Mouse (Mus musculus): ENCODE data around the gene Triap1.

The Triap1 gene

GRCm38 (mm10) chr5:115327610-115328548 lies 13.1 kb upstream of the Triap1 start:
- in situ Hi-C loops (cut with MboI; ENCODE audit: low pct_unique_long_range_greater_than_20kb in 1 of 2, low sequenced_read_pairs in 2 of 2, unreplicated experiment in 1 of 2) = no loop called here

- in situ Hi-C loops (cut with MboI; ENCODE audit: low pct_unique_long_range_greater_than_20kb in 1 of 2, low sequenced_read_pairs in 2 of 2, unreplicated experiment in 1 of 2) = no loop called here
Measured at GRCm38 (mm10) chr5:115330955-115331354, 10.1 kb upstream of the Triap1 start.

GRCm38 (mm10) chr5:115333626-115334025 lies 7.4 kb upstream of the Triap1 start:
- in situ Hi-C loops (cut with MboI; ENCODE audit: low pct_unique_long_range_greater_than_20kb in 1 of 2, low sequenced_read_pairs in 2 of 2, unreplicated experiment in 1 of 2) = no loop called here

GRCm38 (mm10) chr5:115340007-115340406 lies 1.0 kb upstream of the Triap1 start:
- in situ Hi-C loops (cut with MboI; ENCODE audit: low pct_unique_long_range_greater_than_20kb in 1 of 2, low sequenced_read_pairs in 2 of 2, unreplicated experiment in 1 of 2) = no loop called here

GRCm38 (mm10) chr5:115341314-115342165 lies 515 bp downstream of the Triap1 start:
- in situ Hi-C loops (cut with MboI; ENCODE audit: low pct_unique_long_range_greater_than_20kb in 1 of 2, low sequenced_read_pairs in 2 of 2, unreplicated experiment in 1 of 2) = no loop called here

GRCm38 (mm10) chr5:115347564-115347963 lies 6.5 kb downstream of the Triap1 start:
- in situ Hi-C loops (cut with MboI; ENCODE audit: low pct_unique_long_range_greater_than_20kb in 1 of 2, low sequenced_read_pairs in 2 of 2, unreplicated experiment in 1 of 2) = loop anchor here in 1 of 2 experiments (5.0 kb wide), 1 partner anchor 115 kb away; no protein-coding TSS in a partner anchor

- in situ Hi-C loops (cut with MboI; ENCODE audit: low pct_unique_long_range_greater_than_20kb in 1 of 2, low sequenced_read_pairs in 2 of 2, unreplicated experiment in 1 of 2) = loop anchor here in 1 of 2 experiments (5.0 kb wide), 1 partner anchor 114 kb away; no protein-coding TSS in a partner anchor
Measured at GRCm38 (mm10) chr5:115348546-115349224, 7.7 kb downstream of the Triap1 start, which contains the start of gene Cox6a1. Gene Cox6a1 (minus strand): TSS chr5:115348981.

- in situ Hi-C loops (cut with MboI; ENCODE audit: low pct_unique_long_range_greater_than_20kb in 1 of 2, low sequenced_read_pairs in 2 of 2, unreplicated experiment in 1 of 2) = loop anchor here in 1 of 2 experiments (5.0 kb wide), 1 partner anchor 113 kb away; no protein-coding TSS in a partner anchor
Measured at GRCm38 (mm10) chr5:115349225-115349555, 8.2 kb downstream of the Triap1 start.

- in situ Hi-C loops (cut with MboI; ENCODE audit: low pct_unique_long_range_greater_than_20kb in 1 of 2, low sequenced_read_pairs in 2 of 2, unreplicated experiment in 1 of 2) = no loop called here
Measured at GRCm38 (mm10) chr5:115351348-115351747, 10.3 kb downstream of the Triap1 start.

GRCm38 (mm10) chr5:115355070-115355469 lies 14.0 kb downstream of the Triap1 start:
- in situ Hi-C loops (cut with MboI; ENCODE audit: low pct_unique_long_range_greater_than_20kb in 1 of 2, low sequenced_read_pairs in 2 of 2, unreplicated experiment in 1 of 2) = loop anchor here in 1 of 2 experiments (5.0 kb wide), 1 partner anchor 102 kb away; no protein-coding TSS in a partner anchor

GRCm38 (mm10) chr5:115358872-115359271 lies 17.8 kb downstream of the Triap1 start:
- in situ Hi-C loops (cut with MboI; ENCODE audit: low pct_unique_long_range_greater_than_20kb in 1 of 2, low sequenced_read_pairs in 2 of 2, unreplicated experiment in 1 of 2) = loop anchor here in 1 of 2 experiments (5.0 kb wide), 1 partner anchor 98 kb away; no protein-coding TSS in a partner anchor

- in situ Hi-C loops (cut with MboI; ENCODE audit: low pct_unique_long_range_greater_than_20kb in 1 of 2, low sequenced_read_pairs in 2 of 2, unreplicated experiment in 1 of 2) = loop anchor here in 1 of 2 experiments (5.0 kb wide), 1 partner anchor 98 kb away; no protein-coding TSS in a partner anchor
Measured at GRCm38 (mm10) chr5:115359438-115359837, 18.4 kb downstream of the Triap1 start.

GRCm38 (mm10) chr5:115359851-115360372 lies 18.9 kb downstream of the Triap1 start:
- in situ Hi-C loops (cut with MboI; ENCODE audit: low pct_unique_long_range_greater_than_20kb in 1 of 2, low sequenced_read_pairs in 2 of 2, unreplicated experiment in 1 of 2) = loop anchor here in 1 of 2 experiments (5.0 kb wide), 1 partner anchor 97 kb away; no protein-coding TSS in a partner anchor

GRCm38 (mm10) chr5:115362216-115362615 lies 21.2 kb downstream of the Triap1 start:
- in situ Hi-C loops (cut with MboI; ENCODE audit: low pct_unique_long_range_greater_than_20kb in 1 of 2, low sequenced_read_pairs in 2 of 2, unreplicated experiment in 1 of 2) = no loop called here

- in situ Hi-C loops (cut with MboI; ENCODE audit: low pct_unique_long_range_greater_than_20kb in 1 of 2, low sequenced_read_pairs in 2 of 2, unreplicated experiment in 1 of 2) = no loop called here
Measured at GRCm38 (mm10) chr5:115362819-115363714, 22.0 kb downstream of the Triap1 start.

- in situ Hi-C loops (cut with MboI; ENCODE audit: low pct_unique_long_range_greater_than_20kb in 1 of 2, low sequenced_read_pairs in 2 of 2, unreplicated experiment in 1 of 2) = loop anchor here in 1 of 2 experiments (5.0 kb wide), 1 partner anchor 38 kb away; no protein-coding TSS in a partner anchor
Measured at GRCm38 (mm10) chr5:115364782-115365181, 23.8 kb downstream of the Triap1 start.

- in situ Hi-C loops (cut with MboI; ENCODE audit: low pct_unique_long_range_greater_than_20kb in 1 of 2, low sequenced_read_pairs in 2 of 2, unreplicated experiment in 1 of 2) = no loop called here
Measured at GRCm38 (mm10) chr5:115371736-115372135, 30.7 kb downstream of the Triap1 start.

Measured in mouse embryonic stem cell (cell line).